Mouse (Mus musculus) urinary bladder, adult 18-20 months (tissue): ENCODE results near the gene Olfr1181.
"Not testable (repeated sequence)": the region's sequence is repeated elsewhere in the genome, so short reads cannot be mapped to it uniquely, and the experiment has no call there.

Experiments used
- DNase-seq, 2 experiments: peaks; one replicate each; pipeline ENCODE4 v3.0.0; 2022; ENCODE audit warnings: low spot score in 2 of 2, mixed read lengths in 2 of 2

Gene Olfr1181

DNA sequence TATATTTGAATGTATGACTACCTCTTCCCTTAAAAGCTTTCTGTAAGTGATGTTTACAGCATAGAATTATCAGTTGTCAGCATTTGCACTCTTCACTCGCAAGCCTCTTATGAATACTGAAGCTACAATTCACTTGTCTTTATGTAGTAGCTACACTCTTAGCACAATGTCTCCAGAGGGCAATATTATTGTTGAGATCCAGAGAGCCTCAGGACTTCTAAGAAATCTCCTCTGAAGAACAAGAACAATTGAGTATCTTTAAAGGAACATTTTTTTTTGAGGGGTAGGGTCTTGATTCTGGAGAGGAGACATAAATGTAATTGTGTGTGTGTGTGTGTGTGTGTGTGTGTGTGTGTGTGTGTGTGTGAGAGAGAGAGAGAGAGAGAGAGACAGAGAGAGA, at the start of gene Olfr1181:
Gene Olfr1181, minus strand, starts transcription at position 101 of the 400 bp plus-strand sequence.
- DNase-seq = no peak

DNA sequence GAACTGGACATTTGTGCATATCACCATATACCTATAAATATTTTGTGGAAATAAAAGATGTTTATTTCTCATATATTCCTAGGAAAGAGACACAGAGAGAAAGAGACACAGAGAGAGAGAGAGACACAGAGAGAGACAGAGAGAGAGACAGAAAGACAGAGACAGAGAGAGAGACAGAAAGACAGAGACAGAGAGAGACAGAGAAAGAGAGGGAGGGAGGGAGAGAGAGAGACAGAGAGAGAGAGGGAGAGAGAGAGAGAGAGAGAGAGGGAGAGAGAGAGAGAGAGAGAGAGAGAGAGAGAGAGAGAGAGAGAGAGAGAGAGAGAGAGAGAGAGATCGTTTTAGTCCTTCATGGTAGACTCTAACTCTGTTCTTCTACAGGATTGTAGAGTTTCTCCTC, 28.6 kb upstream of the Olfr1181 start, which contains the start of gene Olfr1183:
Gene Olfr1183, plus strand, starts transcription at position 301 of the 400 bp plus-strand sequence.
- not testable (repeated sequence) for DNase-seq

DNA sequence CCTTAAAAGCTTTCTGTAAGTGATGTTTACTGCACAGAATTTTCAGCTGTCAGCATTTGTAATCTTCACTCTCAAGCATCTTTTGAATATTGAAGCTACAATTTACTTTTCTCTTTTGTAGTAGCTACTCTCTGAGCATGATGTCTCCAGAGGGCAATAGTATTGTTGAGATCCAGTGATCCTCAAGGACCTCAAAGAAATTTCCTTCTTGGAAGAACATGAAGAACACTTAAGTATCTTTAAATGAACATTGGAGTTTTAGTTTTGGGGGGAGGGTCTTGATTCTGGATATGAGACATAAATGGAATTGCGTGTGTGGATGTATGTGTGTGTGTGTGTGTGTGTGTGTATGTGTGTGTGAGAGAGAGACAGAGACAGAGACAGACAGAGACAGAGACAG, 23.1 kb upstream of the Olfr1181 start, which contains the start of gene Gm13757:
Gene Gm13757, minus strand, starts transcription at position 101 of the 400 bp plus-strand sequence.
- no peak for DNase-seq

DNA sequence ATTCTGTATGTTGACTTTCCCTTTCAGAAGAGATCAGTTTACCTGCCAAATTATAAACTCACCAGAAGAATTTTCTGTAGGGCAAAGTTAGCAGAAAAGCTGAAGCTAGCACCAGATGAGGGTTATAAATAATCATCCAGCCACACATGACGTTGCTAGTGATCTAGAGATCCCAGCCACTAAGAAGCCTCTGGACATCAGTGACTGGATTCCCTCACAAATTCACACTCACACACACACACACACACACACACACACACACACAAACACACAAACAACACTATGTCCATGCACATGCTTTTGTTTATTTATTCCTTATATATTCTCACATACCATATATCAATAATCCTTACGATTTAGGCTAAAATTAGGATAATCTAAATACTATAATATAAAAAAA, 6.9 kb downstream of the Olfr1181 start, which contains the start of gene Olfr1180:
Gene Olfr1180, minus strand, starts transcription at position 101 of the 400 bp plus-strand sequence.
- DNase-seq = no peak

DNA sequence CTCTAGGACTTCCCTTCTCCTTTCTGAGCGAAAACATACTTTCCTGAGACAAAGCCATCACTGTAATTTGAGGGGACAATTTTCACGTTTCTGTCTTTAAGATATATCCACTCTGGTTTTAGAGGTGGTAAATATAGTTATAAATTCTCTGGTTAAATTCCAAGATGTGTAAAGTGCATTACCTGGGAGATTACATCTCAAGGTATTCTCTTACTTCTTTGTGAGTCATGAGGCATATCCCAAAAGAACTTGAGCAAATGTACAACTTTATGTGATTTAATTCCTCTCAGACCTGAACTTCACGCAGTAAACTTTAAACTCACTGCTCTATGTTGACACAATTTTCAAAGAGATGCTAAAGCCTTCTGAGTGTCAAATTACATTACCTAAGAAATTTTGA, 19.6 kb downstream of the Olfr1181 start, which contains the start of gene Olfr1179:
Gene Olfr1179, minus strand, starts transcription at position 101 of the 400 bp plus-strand sequence.
- no peak for DNase-seq

DNA sequence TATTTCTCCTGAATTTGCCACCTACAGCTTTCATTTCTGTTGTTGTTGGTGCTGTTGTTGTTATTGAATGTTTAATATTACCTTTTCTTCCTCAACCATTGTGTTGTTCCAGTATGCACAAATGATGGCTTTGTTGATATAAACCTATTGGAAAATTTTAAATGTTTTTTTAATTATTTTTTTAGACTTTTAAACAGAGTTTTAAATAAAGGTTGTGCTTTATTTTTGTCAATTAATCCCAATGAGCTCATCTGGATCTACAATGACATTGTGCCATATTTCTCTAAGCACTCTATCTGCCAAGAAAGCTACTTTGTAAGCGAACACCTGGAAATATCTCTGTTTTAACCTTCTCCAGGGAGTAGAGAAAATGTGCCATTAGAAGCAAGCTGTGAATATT, 39.2 kb downstream of the Olfr1181 start, which contains the start of gene Olfr1178:
Gene Olfr1178, plus strand, starts transcription at position 301 of the 400 bp plus-strand sequence.
- no peak for DNase-seq
